Mouse (Mus musculus) MEL (cell line): ENCODE measurements at regions not wholly inside any gene's neighbourhood (a gene's known extent, or its start where the extent isn't known, plus 50 kb on each side); places are given as distances from the start of the nearest gene placed in this dataset.

Experiments
- DNase-seq: peaks from one replicate; pipeline ENCODE4 v3.0.0; 2011; ENCODE audit warnings: low read depth, low spot score
- H3K27ac ChIP-seq: 2 replicates; pipeline ENCODE4 v1.5.1; 2012; ENCODE audit warnings: low read depth, mild to moderate bottlenecking, control low read depth, low read length, moderate library complexity; ENCODE audit not compliant: control insufficient read depth
- H3K27me3 ChIP-seq, 2 experiments: fragments of 150-350 bp in 1 of 2; sonication (generic) in 1 of 2; 2 replicates each; pipeline ENCODE4 v1.6.1; 2012; ENCODE audit warnings: low read length in 2 of 2, mild to moderate bottlenecking in 2 of 2, improper control_type of control experiment in 1 of 2, moderate library complexity in 1 of 2; ENCODE audit not compliant: insufficient read depth in 2 of 2, control insufficient read depth in 1 of 2
- H3K36me3 ChIP-seq, 2 experiments: 2 replicates each; pipeline ENCODE4 v1.6.1; 2012 to 2014; ENCODE audit warnings: low read length in 2 of 2, improper control_type of control experiment in 1 of 2, inconsistent platforms in 1 of 2, mild to moderate bottlenecking in 1 of 2; ENCODE audit not compliant: insufficient read depth in 2 of 2, control insufficient read depth in 1 of 2
- H3K4me1 ChIP-seq, 2 experiments: fragments of 150-350 bp in 1 of 2; sonication (generic) in 1 of 2; 2 replicates each; pipeline ENCODE4 v1.6.1; 2012; ENCODE audit warnings: low read length in 2 of 2, improper control_type of control experiment in 1 of 2, mild to moderate bottlenecking in 1 of 2; ENCODE audit not compliant: insufficient read depth in 2 of 2, control insufficient read depth in 1 of 2
- H3K4me3 ChIP-seq, 2 experiments: fragments of 150-350 bp in 1 of 2; sonication (generic) in 1 of 2; 2 replicates each; pipeline ENCODE4 v1.5.1; 2012; ENCODE audit warnings: low read depth in 2 of 2, low read length in 2 of 2, mild to moderate bottlenecking in 2 of 2, moderate library complexity in 2 of 2, control low read depth in 1 of 2, improper control_type of control experiment in 1 of 2; ENCODE audit not compliant: control insufficient read depth in 1 of 2, insufficient read depth in 1 of 2
- H3K79me2 ChIP-seq: 2 replicates; pipeline ENCODE4 v1.6.1; 2012; ENCODE audit warnings: mild to moderate bottlenecking, low read length, moderate library complexity; ENCODE audit not compliant: control insufficient read depth, poor library complexity, insufficient read depth
- H3K9ac ChIP-seq: 2 replicates; pipeline ENCODE4 v1.6.1; 2012; ENCODE audit warnings: low read depth, mild to moderate bottlenecking, control low read depth, low read length, moderate library complexity; ENCODE audit not compliant: control insufficient read depth, poor library complexity, severe bottlenecking
- H3K9me3 ChIP-seq: fragments of 150-350 bp; sonication (generic); replicated peaks from 2 replicates; pipeline ENCODE4 v1.6.1; 2012; ENCODE audit warnings: mild to moderate bottlenecking, low read length, improper control_type of control experiment, moderate library complexity; ENCODE audit not compliant: insufficient read depth
- CHD1 ChIP-seq: IDR thresholded peaks from 2 replicates; pipeline ENCODE4 v1.6.1; 2012; ENCODE audit warnings: low read depth, mild to moderate bottlenecking, inconsistent platforms, low read length, improper control_type of control experiment
- CTCF ChIP-seq, 3 experiments: IDR thresholded peaks in 2 of 3; conservative IDR thresholded peaks in 1 of 3; 2 replicates each; pipeline ENCODE4 v1.5.1; 2011 to 2012; ENCODE audit warnings: low read length in 3 of 3, low read depth in 2 of 3, mild to moderate bottlenecking in 2 of 3, improper control_type of control experiment in 1 of 3, inconsistent platforms in 1 of 3, mixed read lengths in 1 of 3, moderate library complexity in 1 of 3; ENCODE audit not compliant: control insufficient read depth in 1 of 3, insufficient read depth in 1 of 3, poor library complexity in 1 of 3, severe bottlenecking in 1 of 3
- E2F4 ChIP-seq: IDR thresholded peaks from 2 replicates; pipeline ENCODE4 v1.6.1; 2011; ENCODE audit warnings: low read depth, low read length, improper control_type of control experiment, borderline replicate concordance
- ELF1 ChIP-seq: IDR thresholded peaks from 2 replicates; pipeline ENCODE4 v1.6.1; 2014; ENCODE audit warnings: low read depth, mild to moderate bottlenecking, inconsistent platforms, low read length, improper control_type of control experiment, moderate library complexity
- EP300 ChIP-seq, 2 experiments: IDR thresholded peaks; 2 replicates each; pipeline ENCODE4 v1.6.1; 2011; ENCODE audit warnings: improper control_type of control experiment in 2 of 2, low read length in 2 of 2, low read depth in 1 of 2, mild to moderate bottlenecking in 1 of 2
- MAX ChIP-seq: IDR thresholded peaks from 2 replicates; pipeline ENCODE4 v1.6.1; 2011; ENCODE audit warnings: low read length, improper control_type of control experiment
- MEF2A ChIP-seq: IDR thresholded peaks from 2 replicates; pipeline ENCODE4 v1.6.1; 2014; ENCODE audit warnings: low read depth, mild to moderate bottlenecking, inconsistent platforms, low read length, improper control_type of control experiment; ENCODE audit not compliant: poor library complexity, insufficient replicate concordance, severe bottlenecking; ENCODE audit errors: extremely low read depth
- MYB ChIP-seq: IDR thresholded peaks from 2 replicates; pipeline ENCODE4 v1.6.1; 2011; ENCODE audit warnings: mild to moderate bottlenecking, low read depth, low read length, improper control_type of control experiment
- NRF1 ChIP-seq: IDR thresholded peaks from 2 replicates; pipeline ENCODE4 v1.6.1; 2014; ENCODE audit warnings: low read depth, mild to moderate bottlenecking, inconsistent platforms, low read length, improper control_type of control experiment, moderate library complexity; ENCODE audit not compliant: poor library complexity, insufficient read depth, severe bottlenecking
- POLR2AphosphoS5 ChIP-seq: IDR thresholded peaks from 2 replicates; pipeline ENCODE4 v1.6.1; 2012; ENCODE audit warnings: low read depth, borderline replicate concordance, mild to moderate bottlenecking, inconsistent platforms, low read length, moderate library complexity, mixed read lengths
- RAD21 ChIP-seq: IDR thresholded peaks from 2 replicates; pipeline ENCODE4 v1.6.1; 2011; ENCODE audit warnings: mild to moderate bottlenecking, low read depth, low read length, improper control_type of control experiment
- RCOR1 ChIP-seq: IDR thresholded peaks from 2 replicates; pipeline ENCODE4 v1.6.1; 2012; ENCODE audit warnings: low read depth, mild to moderate bottlenecking, inconsistent platforms, low read length, improper control_type of control experiment
- SIN3A ChIP-seq: IDR thresholded peaks from 2 replicates; pipeline ENCODE4 v1.6.1; 2012; ENCODE audit warnings: low read length, improper control_type of control experiment, inconsistent platforms
- SMC3 ChIP-seq: IDR thresholded peaks from 2 replicates; pipeline ENCODE4 v1.6.1; 2011; ENCODE audit warnings: low read depth, low read length, improper control_type of control experiment
- UBTF ChIP-seq: IDR thresholded peaks from 2 replicates; pipeline ENCODE4 v1.6.1; 2012; ENCODE audit warnings: low read depth, mild to moderate bottlenecking, inconsistent platforms, low read length, improper control_type of control experiment, moderate library complexity, borderline replicate concordance; ENCODE audit not compliant: insufficient read depth
- ZC3H11A ChIP-seq: IDR thresholded peaks from 2 replicates; pipeline ENCODE4 v1.6.1; 2012; ENCODE audit warnings: low read depth, mild to moderate bottlenecking, inconsistent platforms, low read length, improper control_type of control experiment
- ZNF384 ChIP-seq: IDR thresholded peaks from 2 replicates; pipeline ENCODE4 v1.6.1; 2012; ENCODE audit warnings: low read depth, mild to moderate bottlenecking, inconsistent platforms, low read length, improper control_type of control experiment

- no peaks in the 10 kb centered on the region for H3K27me3 ChIP-seq
- H3K79me2 ChIP-seq, result no peaks in the 10 kb centered on the region
- no peaks in the 10 kb centered on the region for H3K4me1 ChIP-seq
- no peak overlapping the region for H3K9ac ChIP-seq
- no peak for DNase-seq
- H3K4me3 ChIP-seq, result no peak overlapping the region
- no peaks in the 10 kb centered on the region for H3K36me3 ChIP-seq
- TF ChIP-seq SMC3, result no peak
- no peak for TF ChIP-seq EP300 (IDR thresholded peaks at IDR 0.05; ENCODE audit: low read depth in 1 of 2, low read length in 2 of 2)
- no peak for TF ChIP-seq CTCF (IDR thresholded peaks at IDR 0.05 in 2 of 3, conservative IDR thresholded peaks at IDR 0.05 in 1 of 3; ENCODE audit: control insufficient read depth in 1 of 3, insufficient read depth in 1 of 3, low read depth in 2 of 3, low read length in 3 of 3, poor library complexity in 1 of 3, severe bottlenecking in 1 of 3)
- no peak for TF ChIP-seq ZC3H11A
- no peak for TF ChIP-seq E2F4
- no peak for TF ChIP-seq RCOR1
- no peak for TF ChIP-seq SIN3A
- TF ChIP-seq UBTF, result no peak
- no peak for TF ChIP-seq POLR2AphosphoS5
- no peak for TF ChIP-seq MEF2A
- TF ChIP-seq CHD1, result no peak
- TF ChIP-seq ELF1, result no peak
- H3K9me3 ChIP-seq, result no peaks in the 10 kb centered on the region
- no peak overlapping the region for H3K27ac ChIP-seq
Measured at GRCm38 (mm10) chr12:93335520-93335919, 1486.6 kb upstream of the Sel1l start.

GRCm38 (mm10) chr12:93312214-93312613, 1463.3 kb upstream of the Sel1l start:
- no peaks in the 10 kb centered on the region for H3K9me3 ChIP-seq
- H3K4me1 ChIP-seq, result no peaks in the 10 kb centered on the region
- no peak overlapping the region for H3K4me3 ChIP-seq
- no peaks in the 10 kb centered on the region for H3K36me3 ChIP-seq
- H3K27ac ChIP-seq, result no peak overlapping the region
- no peaks in the 10 kb centered on the region for H3K27me3 ChIP-seq
- no peak overlapping the region for H3K9ac ChIP-seq
- TF ChIP-seq ZNF384, result no peak
- no peak for TF ChIP-seq MAX
- no peak for TF ChIP-seq ZC3H11A
- TF ChIP-seq MYB, result no peak
- no peak for TF ChIP-seq NRF1
- TF ChIP-seq RAD21, result no peak
- TF ChIP-seq, all 39 proteins: peak for 0
- H3K79me2 ChIP-seq, result no peaks in the 10 kb centered on the region
- DNase-seq, result no peak
